Mouse (Mus musculus): ENCODE results near the gene Rnf212. TPM values are rescaled to one million over a fixed set of nuclear protein-coding genes. Genes with fewer than 3 reads are reported as not detected.

Gene Rnf212
- total RNA-seq, 2 experiments from 2014 or later, result not detected

DNA sequence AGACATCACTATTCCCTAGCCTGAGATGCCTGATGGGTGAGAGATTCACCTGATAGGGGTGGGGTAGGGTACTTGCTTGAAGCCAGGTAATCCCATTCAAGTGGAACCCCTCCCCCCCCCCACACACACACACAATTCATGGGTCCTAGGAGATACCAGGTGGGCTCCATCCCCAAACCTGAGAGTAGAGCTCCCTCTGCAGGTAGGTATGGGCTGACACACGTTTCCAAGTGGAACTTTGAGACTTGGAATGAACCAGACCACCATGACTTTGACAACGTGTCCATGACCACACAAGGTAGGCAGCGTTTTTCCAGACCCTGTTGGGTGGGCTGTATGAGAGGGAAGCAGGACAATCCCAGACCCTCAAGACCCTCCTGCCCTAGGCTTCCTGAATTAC lies 94.9 kb downstream of the Rnf212 start:
- DNase-seq (ENCODE audit: low spot score), result no peak
- intact Hi-C loops (cut with DNase I), result no loop called here

Other genes starting within 250 kb of the Rnf212 start
- not detected for gene Cplx1, start 225.0 kb downstream of the Rnf212 start, total RNA-seq (2021)
- 10 to 100 TPM; 23.0 to 24.1 TPM for gene Gak, start 145.2 kb downstream of the Rnf212 start, total RNA-seq (2021)
- 1 to 10 TPM; 8.1 to 9.6 TPM for gene Tmem175, start 145.2 kb downstream of the Rnf212 start, total RNA-seq (2021)
- 10 to 100 TPM; 18.8 to 20.3 TPM for gene Idua, start 114.7 kb downstream of the Rnf212 start, total RNA-seq (2021)
- gene Dgkq, start 105.3 kb downstream of the Rnf212 start, total RNA-seq (2021), result 10 to 100 TPM in 1 of 2 experiments, 1 to 10 TPM in 1; 8.4 to 10.1 TPM
- gene Slc26a1, start 99.4 kb downstream of the Rnf212 start, total RNA-seq (2021), result not detected
- gene Fgfrl1, start 82.6 kb downstream of the Rnf212 start, total RNA-seq (2021), result 10 to 100 TPM; 18.4 to 19.8 TPM
- gene Tmed11, start 20.4 kb upstream of the Rnf212 start, total RNA-seq (2021), result not detected
- not detected for gene Vmn2r8, start 33.9 kb upstream of the Rnf212 start, total RNA-seq (2021)
- not detected for gene Vmn2r9, start 77.6 kb upstream of the Rnf212 start, total RNA-seq (2021)
- gene Vmn2r10, start 231.5 kb upstream of the Rnf212 start, total RNA-seq (2021), result not detected